Mouse (Mus musculus): ENCODE results near the gene Dguok.

DNA sequence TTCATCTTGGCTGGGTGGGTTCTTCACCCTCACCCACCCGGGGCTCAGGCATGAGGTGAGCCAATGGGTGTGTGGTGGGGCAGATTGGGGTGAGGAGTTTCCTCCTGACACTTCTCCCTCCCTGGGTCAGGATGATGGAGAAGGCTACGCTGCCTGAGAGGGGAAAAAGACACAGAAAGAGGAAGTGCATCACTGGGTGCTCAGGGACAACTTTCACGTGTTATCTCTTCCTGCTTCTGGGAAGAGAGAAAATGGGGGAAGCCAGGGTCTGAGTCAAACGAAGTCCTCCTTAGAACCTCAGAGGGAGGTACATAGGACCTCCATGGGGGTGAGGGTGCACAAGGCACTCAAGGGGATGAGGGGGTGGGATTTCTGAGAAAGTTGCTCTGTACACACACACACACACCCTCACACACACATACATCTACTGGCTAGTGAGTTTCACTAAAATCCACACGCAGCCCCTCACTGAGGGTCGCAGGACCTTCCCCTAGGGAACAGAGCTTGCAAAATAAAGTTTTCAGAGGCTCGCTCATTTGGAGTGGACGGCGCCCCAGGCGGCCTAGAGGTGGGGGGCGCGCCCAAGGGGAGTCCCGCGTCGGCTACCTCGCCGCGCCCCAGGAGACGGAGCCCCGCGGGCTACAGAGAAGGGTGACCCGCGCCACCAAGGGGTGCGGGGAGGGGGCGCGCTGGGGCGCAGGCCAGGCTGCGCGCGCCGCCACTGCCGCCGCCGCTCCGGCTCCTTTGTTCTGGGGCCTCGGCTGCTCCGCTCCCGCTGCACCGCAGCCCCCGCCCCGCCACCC lies 51.2 kb downstream of the Dguok start:
- TF ChIP-seq POLR2A (IDR thresholded peaks at IDR 0.05; ENCODE audit: control insufficient read depth, low read depth, low read length) (no peak), CTCF (IDR thresholded peaks at IDR 0.05; ENCODE audit: control insufficient read depth, insufficient read depth, insufficient replicate concordance, low read depth, low read length) (no peak)
